Mouse (Mus musculus): ENCODE measurements around the gene Mdfic. TPM values are rescaled to one million over a fixed set of nuclear protein-coding genes. Genes with fewer than 3 reads are reported as not detected.

Gene Mdfic
- polyA plus RNA-seq, 1 experiment: 6.0 TPM

GRCm38 (mm10) chr6:15780688-15781087 is 60.2 kb downstream of the Mdfic start:
- Histone ChIP-seq H3K4me1 (ENCODE audit: control insufficient read depth, insufficient read depth, insufficient read length) (no peaks in the 10 kb centered on the region), H3K27me3 (ENCODE audit: control insufficient read depth, insufficient read depth, low read length) (no peaks in the 10 kb centered on the region), H3K4me3 (ENCODE audit: extremely low read depth, insufficient read depth, insufficient read length) (no peak overlapping the region), H3K36me3 (ENCODE audit: control insufficient read depth, insufficient read depth, low read length) (no peaks in the 10 kb centered on the region), H3K27ac (ENCODE audit: insufficient read depth, low read length) (no peak overlapping the region)
- TF ChIP-seq CTCF (IDR thresholded peaks at IDR 0.05; ENCODE audit: extremely low read depth, insufficient read depth, insufficient read length, insufficient replicate concordance): no peak
- WGBS: 85% methylated on average over 2 of the region's 2 CpGs
- no peak for DNase-seq (ENCODE audit: low read depth in 1 of 2, low spot score in 2 of 2)

GRCm38 (mm10) chr6:15789523-15790500 is 69.4 kb downstream of the Mdfic start:
- DNase-seq (ENCODE audit: low read depth in 1 of 2, low spot score in 2 of 2): peak; percentile 52 to 84
- Histone ChIP-seq H3K4me1 (ENCODE audit: control insufficient read depth, insufficient read depth, insufficient read length) (peaks cover 11% of the 10 kb centered on the region; the same call in 1 of the 2 replicates), H3K4me3 (ENCODE audit: extremely low read depth, insufficient read depth, insufficient read length) (no peak overlapping the region), H3K27me3 (ENCODE audit: control insufficient read depth, insufficient read depth, low read length) (no peaks in the 10 kb centered on the region), H3K36me3 (ENCODE audit: control insufficient read depth, insufficient read depth, low read length) (0 out of 2 replicates have a peak, but pooled peaks cover 1% of the 10 kb centered on the region), H3K27ac (ENCODE audit: insufficient read depth, low read length) (no peak overlapping the region)
- no peak for TF ChIP-seq POLR2A (IDR thresholded peaks at IDR 0.05; ENCODE audit: low read depth, low read length)
- TF ChIP-seq CTCF (IDR thresholded peaks at IDR 0.05; ENCODE audit: extremely low read depth, insufficient read depth, insufficient read length, insufficient replicate concordance): peak; percentile 83; the same call in 1 of the 2 replicates
- WGBS: 60% methylated on average over 16 of the region's 16 CpGs

DNA sequence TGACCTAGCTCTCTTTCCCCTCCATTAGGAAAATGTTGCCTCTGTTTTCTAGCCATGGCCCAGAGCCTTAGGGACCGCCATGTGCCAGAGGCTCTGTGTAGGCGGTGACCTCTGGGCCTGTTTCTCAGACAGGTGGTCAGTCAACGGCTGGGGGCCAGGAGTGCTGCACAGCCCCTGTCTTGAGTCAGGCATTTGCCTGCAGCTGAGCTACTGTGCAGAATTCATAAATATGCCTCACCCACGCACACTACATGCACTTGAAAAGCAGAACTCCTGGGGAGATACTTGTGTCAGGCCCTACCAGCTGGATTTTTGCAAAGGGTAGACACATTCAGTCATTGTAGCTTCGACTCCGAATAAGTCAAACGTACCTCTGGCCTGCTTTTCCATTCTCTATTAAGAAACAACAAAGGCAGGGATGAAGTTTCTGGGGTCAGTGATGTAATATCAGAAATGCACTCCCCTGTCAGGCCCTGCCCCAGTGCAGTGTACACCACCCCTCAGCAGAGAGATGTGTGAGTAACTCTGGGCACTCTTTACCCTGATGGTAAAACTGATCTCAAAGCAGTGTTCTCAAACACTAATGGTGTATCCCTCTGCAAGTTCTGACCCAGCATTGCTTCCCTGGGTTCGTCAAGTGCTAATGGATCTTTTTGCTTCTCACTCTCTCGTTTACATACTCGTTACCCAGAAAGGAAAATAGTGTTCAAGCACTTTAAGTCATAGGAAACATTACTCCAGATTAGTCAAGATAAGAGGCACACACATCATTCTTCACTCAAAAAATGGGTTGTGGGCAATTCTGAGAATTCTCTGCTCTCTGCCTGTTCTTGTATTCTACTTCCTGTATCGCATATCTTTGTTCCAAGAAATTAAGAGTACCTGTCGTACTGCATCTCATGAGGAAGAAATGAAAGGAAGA is 72.5 kb downstream of the Mdfic start:
- DNase-seq (ENCODE audit: low read depth in 1 of 2, low spot score in 2 of 2): peak; percentile 2 to 18
- TF ChIP-seq CTCF (IDR thresholded peaks at IDR 0.05; ENCODE audit: extremely low read depth, insufficient read depth, insufficient read length, insufficient replicate concordance) (no peak), POLR2A (IDR thresholded peaks at IDR 0.05; ENCODE audit: low read depth, low read length) (no peak)
- H3K4me3 ChIP-seq (ENCODE audit: extremely low read depth, insufficient read depth, insufficient read length): peak overlapping the region; percentile 41
- H3K36me3 ChIP-seq (ENCODE audit: control insufficient read depth, insufficient read depth, low read length): no peaks in the 10 kb centered on the region
- peak overlapping the region; percentile 73 for H3K27ac ChIP-seq (ENCODE audit: insufficient read depth, low read length)
- peaks cover 11% of the 10 kb centered on the region; the same call in 1 of the 2 replicates for H3K4me1 ChIP-seq (ENCODE audit: control insufficient read depth, insufficient read depth, insufficient read length)
- WGBS: 25% methylated on average over 12 of the region's 12 CpGs
- no peaks in the 10 kb centered on the region for H3K27me3 ChIP-seq (ENCODE audit: control insufficient read depth, insufficient read depth, low read length)

GRCm38 (mm10) chr6:15793602-15794345 is 73.3 kb downstream of the Mdfic start:
- Histone ChIP-seq H3K27ac (ENCODE audit: insufficient read depth, low read length) (peak overlapping the region; percentile 67), H3K4me1 (ENCODE audit: control insufficient read depth, insufficient read depth, insufficient read length) (peaks cover 11% of the 10 kb centered on the region; the same call in 1 of the 2 replicates), H3K36me3 (ENCODE audit: control insufficient read depth, insufficient read depth, low read length) (no peaks in the 10 kb centered on the region), H3K4me3 (ENCODE audit: extremely low read depth, insufficient read depth, insufficient read length) (peak overlapping the region; percentile 41), H3K27me3 (ENCODE audit: control insufficient read depth, insufficient read depth, low read length) (no peaks in the 10 kb centered on the region)
- peak in 1 of 2 experiments; percentile 11 for DNase-seq (ENCODE audit: low read depth in 1 of 2, low spot score in 2 of 2)
- no peak for TF ChIP-seq CTCF (IDR thresholded peaks at IDR 0.05; ENCODE audit: extremely low read depth, insufficient read depth, insufficient read length, insufficient replicate concordance)
- no peak for TF ChIP-seq POLR2A (IDR thresholded peaks at IDR 0.05; ENCODE audit: low read depth, low read length)
- 15% methylated on average over 8 of the region's 8 CpGs for WGBS

DNA sequence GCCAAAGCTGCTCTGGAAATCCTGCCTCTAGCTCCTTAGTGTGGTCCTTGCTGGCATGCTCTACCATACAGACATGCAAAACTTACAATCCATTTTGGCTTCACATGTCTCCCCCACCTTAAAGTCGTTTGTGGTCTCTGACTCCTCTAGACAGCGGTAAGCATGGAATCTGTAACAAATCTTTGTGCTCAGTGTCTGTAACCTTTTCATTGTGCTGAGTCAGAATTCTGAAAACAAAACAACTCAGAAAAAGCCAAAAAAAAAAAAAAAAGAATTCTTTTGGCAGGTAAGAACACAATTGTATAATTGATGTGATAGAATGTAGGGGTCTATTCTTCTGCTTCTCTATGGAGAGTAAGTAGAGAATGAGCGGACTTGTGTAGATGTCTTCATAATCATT is 74.3 kb downstream of the Mdfic start:
- no peak overlapping the region for H3K4me3 ChIP-seq (ENCODE audit: extremely low read depth, insufficient read depth, insufficient read length)
- DNase-seq (ENCODE audit: low read depth in 1 of 2, low spot score in 2 of 2): no peak
- H3K4me1 ChIP-seq (ENCODE audit: control insufficient read depth, insufficient read depth, insufficient read length): peaks cover 11% of the 10 kb centered on the region; the same call in 1 of the 2 replicates
- H3K36me3 ChIP-seq (ENCODE audit: control insufficient read depth, insufficient read depth, low read length): no peaks in the 10 kb centered on the region
- H3K27ac ChIP-seq (ENCODE audit: insufficient read depth, low read length): no peak overlapping the region
- no peak for TF ChIP-seq POLR2A (IDR thresholded peaks at IDR 0.05; ENCODE audit: low read depth, low read length)
- no peak for TF ChIP-seq CTCF (IDR thresholded peaks at IDR 0.05; ENCODE audit: extremely low read depth, insufficient read depth, insufficient read length, insufficient replicate concordance)
- H3K27me3 ChIP-seq (ENCODE audit: control insufficient read depth, insufficient read depth, low read length): no peaks in the 10 kb centered on the region
- 70% methylated on average over 3 of the region's 3 CpGs for WGBS

DNA sequence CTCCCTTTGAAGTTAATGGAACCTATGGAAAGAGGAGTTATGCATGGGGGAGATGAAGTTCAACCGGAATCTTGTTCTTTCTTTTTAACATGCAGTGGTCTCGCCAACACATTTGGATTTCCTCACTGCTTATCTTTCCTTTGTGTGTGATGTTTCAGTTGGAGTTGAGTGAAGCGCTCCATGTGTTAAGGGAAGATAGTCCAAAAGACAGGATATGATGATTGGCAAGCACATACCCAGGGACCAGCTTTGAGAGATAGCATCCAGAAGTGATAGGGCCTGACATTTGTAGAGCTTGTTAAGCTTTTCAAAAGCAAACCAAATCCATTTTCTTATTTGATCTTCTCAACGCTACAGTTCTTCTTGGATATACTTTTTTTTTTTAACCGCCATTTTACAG is 86.9 kb downstream of the Mdfic start:
- 95% methylated on average over 5 of the region's 5 CpGs for WGBS
- no peaks in the 10 kb centered on the region for H3K27me3 ChIP-seq (ENCODE audit: control insufficient read depth, insufficient read depth, low read length)
- no peak for TF ChIP-seq POLR2A (IDR thresholded peaks at IDR 0.05; ENCODE audit: low read depth, low read length)
- TF ChIP-seq CTCF (IDR thresholded peaks at IDR 0.05; ENCODE audit: extremely low read depth, insufficient read depth, insufficient read length, insufficient replicate concordance): no peak
- H3K4me1 ChIP-seq (ENCODE audit: control insufficient read depth, insufficient read depth, insufficient read length): no peaks in the 10 kb centered on the region
- no peak overlapping the region for H3K27ac ChIP-seq (ENCODE audit: insufficient read depth, low read length)
- H3K4me3 ChIP-seq (ENCODE audit: extremely low read depth, insufficient read depth, insufficient read length): no peak overlapping the region
- H3K36me3 ChIP-seq (ENCODE audit: control insufficient read depth, insufficient read depth, low read length): no peaks in the 10 kb centered on the region
- DNase-seq (ENCODE audit: low read depth in 1 of 2, low spot score in 2 of 2): no peak
